Mouse (Mus musculus) 416B (cell line): ENCODE results near the gene Kalrn.

Experiments used
- DNase-seq: peaks from one replicate; pipeline ENCODE4 v3.0.0; 2011; ENCODE audit warnings: low read depth

Kalrn gene

DNA sequence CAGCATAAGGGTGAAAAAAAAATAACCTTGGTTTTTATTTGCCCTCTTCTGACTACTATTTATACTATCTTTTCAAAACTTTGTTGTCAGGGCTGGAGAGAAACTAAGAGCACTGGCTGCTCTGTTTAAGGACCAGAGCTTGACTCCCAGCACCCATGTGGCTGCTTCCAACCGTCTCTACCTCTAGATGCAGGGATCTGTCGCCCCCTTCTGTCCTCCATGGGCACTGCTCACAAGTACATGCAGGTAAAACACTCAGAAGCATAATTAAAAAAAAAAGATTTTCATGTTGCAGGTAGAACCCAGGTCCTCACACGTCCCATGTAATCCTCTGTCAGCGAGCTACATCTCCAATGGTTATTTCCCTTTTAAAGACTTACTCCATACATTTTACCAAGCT, 499.4 kb downstream of the Kalrn start:
- DNase-seq, result no peak

DNA sequence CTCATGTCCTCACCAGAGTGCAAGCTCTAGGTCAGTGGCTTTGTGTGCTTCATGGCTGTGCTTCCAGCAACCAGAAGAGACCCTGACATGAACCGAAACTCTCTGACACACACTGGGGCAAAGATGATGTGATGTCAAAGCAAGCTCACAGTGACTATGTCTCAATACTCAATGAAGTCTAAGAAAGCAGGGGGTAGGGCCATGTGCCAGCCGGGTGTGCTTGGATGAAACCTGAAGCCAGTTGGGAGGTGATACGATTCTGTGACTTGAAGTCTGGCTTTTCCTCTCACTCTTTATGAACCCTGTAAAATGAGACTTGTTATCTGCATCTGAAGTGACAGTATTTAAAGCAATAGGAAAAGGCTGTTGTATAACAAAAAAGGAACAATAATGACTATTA, 501.2 kb downstream of the Kalrn start:
- no peak for DNase-seq

DNA sequence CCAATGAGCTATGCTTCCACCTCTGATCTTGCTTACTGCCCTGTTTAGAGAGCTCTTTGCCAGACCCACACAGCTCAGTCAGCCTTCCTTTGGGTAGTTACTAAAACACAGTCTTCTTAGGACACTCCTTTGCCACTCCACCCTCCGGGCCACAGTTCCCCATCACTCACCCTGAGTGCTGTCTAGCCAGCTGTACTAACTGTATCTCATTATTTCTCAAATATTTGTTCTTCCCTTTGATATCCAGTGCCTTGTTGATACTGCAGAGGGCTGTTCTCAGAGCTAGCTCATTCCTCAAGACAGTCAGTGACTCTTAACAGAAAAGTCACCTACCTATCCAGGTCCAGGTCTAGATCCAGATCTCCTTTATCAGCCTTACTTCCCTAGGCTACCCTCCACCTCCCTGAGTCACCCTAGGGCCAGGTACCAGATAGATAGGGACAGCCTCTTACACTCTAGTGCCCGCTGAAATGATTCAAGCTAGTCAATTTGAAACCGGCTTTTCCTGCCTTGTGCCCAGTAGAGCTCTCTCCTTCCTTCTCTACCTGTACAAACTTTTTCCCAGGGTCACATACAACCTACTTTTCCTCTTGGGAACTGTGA, 502.0 kb downstream of the Kalrn start:
- no peak for DNase-seq

DNA sequence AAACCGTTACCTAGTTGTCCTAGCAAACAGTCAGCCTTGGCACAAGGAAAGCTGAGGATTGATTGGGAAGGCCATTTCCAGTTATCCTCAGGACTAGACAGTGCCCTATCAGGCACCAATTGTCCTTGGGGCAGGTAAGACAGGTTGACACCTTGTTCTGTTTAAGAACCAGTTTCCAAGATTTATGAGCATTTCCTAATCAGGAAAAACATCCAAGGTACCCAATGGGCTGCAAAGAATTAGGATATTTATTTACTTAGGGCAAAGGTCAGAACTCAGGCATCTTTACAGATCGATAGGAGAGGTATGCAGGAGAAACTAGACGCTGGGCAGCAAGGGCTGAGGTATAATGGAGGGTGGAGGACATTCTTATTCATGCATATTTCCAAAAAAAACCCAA, 503.9 kb downstream of the Kalrn start:
- DNase-seq, result no peak

DNA sequence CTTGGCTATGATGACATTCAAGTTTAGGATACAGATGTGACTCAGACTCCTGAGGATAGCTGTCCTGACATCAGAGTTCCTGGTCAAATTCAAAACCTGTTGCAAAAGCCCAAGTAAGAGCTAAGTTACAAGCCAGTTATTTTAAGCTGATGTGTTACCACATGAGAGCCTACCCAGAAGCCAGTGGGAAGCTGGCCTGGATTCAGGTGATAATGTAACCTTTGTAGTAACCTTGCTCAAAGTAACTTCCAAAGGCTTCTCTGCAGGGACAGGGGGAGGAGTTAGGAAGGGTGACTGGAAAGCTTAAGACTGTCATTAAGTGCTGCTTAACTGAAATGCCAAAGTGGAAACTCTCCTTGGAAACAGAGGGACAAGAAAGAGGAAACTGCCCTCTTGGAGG, 506.4 kb downstream of the Kalrn start:
- DNase-seq, result no peak

DNA sequence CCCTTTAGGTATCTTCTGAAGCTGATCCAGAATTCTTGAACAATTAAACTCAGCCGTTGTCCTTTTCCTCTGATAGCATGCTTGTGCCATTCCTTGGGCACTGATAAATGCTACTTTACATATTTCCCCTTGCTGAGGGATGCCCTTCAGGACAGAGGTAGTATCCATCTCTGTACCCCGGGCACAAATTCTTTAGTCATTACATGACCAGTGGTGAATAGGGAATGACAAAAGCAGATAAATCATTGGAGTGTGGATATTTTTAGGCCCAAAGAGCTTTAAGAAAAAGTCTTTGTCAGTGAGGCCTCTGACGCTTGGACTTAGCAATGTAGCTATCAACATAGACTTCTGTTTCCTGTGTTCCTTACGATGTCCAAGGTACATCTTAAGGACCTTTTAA, 507.0 kb downstream of the Kalrn start:
- DNase-seq, result no peak

DNA sequence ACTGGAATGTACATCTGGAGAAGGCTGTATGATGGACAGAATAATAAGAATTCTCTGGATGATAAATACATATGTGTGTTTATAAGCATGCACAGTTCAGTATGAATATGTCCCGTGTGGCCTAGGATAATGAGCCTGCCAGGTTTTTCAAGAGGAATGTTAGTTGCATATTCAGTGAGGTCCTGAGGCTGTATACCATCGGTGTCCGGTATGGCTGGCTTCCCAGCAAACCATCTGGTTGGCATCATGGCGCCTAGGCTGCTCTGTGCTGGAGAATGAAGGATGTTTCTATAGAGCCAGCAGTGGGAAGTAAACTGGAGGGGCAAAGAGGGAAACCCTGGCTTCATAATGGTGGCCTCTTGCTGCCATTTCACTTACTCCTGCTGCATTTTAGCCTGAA, 510.0 kb downstream of the Kalrn start:
- no peak for DNase-seq

DNA sequence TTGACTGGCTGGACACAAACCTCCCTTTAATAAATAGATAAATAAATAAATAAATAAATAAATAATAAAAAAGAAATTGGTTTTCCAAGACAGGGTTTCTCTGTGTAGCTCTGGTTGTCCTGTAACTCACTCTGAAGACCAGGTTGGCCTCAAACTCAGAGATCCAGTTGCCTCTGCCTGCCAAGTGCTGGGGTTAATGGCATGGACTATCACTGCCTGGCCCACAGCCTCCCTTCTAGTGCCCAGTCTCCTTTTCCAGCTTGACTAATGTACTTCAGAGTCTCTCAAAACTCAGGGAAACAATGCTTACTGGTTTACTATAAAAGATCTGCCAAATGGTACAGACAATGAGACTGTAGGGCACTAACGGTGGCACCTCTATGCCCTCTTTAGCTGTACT, 511.7 kb downstream of the Kalrn start:
- DNase-seq, result no peak

DNA sequence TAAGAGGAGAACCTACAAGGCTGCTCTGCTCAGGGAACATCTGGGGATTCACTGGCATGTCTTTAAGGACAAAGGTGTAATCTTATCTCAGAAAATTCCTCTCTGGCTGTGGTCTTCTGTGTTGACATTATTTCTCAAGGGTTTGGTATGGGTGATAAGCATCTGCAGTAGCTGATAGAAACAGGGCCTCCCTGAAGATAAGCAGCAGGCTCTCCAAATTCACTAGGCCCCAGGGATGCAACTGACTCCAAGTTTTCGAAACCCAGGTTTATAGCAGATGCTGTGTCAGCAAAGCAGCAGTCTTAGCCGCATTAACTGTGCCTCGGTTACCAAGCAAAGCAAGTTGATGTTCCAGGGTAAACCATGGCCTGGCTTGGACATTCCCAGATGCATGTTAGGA, 514.7 kb downstream of the Kalrn start:
- no peak for DNase-seq

DNA sequence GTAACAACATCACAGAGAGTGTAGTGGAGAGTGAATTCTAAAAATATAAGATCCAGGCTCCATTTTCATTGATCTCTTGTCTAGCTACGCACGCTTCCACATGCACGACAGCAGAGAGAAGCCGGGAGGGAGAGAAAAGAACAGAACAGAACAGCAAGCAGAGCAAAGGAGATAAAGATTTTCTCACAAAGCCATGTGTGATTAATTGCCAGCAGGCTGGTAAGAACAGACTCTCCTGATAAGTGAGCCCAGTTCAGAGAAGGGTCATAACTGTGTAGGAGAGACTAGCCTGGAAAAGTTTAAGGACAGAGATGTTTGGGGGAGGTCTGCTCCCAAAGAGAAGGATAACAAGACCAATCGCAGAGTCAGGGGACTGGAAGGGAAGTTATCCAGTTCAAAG, 515.9 kb downstream of the Kalrn start:
- no peak for DNase-seq

DNA sequence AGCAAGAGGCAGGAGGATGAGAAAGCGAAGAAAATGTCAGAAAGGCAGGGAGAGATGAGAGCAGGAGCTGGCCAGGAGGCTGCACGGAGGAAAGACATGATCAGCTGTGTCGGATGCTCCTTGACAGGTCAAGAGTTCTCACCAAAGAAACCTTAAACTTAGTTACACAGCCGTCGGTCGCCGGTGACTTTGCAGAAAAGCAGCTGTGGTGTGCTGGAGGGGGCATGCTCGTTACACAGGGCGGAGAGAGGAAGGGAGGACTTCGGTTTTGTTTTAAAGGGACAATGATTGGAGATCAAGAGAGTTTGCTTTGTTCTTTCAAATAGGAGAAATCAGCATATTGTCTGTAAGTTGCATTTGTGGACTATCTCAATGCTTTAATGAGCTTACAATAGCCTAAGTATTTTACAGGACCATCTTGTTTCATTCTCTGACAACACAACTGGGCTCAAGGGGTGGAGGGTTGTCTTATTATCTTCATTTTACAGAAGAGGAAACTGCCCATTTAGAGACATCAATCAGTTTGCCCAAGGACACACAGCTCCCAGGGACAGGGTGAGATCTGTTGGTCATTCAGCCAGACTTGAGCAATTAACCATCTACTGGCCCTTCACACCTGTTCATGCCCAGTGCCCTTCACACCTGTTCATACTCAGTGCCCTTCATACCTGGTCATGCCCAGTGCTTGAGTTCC, 516.8 kb downstream of the Kalrn start:
- no peak for DNase-seq

DNA sequence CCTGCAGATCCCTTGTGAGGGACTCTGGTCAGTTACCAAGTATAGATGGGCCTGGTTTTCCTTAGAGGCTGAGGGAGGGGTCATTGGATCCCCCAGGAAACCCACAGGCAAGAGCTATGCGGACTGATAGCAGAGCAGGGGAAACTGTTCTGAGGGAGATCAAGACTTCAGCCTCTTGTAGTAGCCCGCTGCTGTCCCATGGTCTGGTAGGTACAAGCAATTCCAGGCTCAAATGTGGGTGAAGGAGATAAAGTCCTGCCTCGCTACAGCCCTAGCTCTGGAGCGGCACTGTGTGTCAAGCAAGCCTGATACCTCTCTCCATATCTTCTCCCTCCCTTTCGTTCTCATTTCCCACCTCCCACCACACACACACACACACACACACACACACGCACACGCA, 523.2 kb downstream of the Kalrn start:
- no peak for DNase-seq

DNA sequence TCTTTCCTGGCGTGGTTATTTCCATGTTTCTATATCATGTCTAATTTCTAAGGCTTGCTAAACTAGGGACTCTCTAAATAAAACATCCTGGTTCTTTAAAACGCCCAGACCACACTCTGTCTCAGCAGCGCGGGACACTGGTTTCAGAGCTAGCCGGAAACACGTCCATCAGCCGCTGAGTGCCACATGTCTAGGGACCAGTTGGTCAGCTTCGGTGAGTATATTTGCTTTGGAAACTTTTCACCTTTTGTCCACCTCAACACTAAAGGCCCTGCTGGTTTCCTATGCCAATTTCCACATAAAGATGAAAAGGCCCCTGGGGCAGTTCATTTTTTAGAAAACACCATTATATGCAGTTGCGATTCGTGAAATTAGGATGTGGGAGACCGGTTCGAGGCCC, 524.0 kb downstream of the Kalrn start:
- no peak for DNase-seq

DNA sequence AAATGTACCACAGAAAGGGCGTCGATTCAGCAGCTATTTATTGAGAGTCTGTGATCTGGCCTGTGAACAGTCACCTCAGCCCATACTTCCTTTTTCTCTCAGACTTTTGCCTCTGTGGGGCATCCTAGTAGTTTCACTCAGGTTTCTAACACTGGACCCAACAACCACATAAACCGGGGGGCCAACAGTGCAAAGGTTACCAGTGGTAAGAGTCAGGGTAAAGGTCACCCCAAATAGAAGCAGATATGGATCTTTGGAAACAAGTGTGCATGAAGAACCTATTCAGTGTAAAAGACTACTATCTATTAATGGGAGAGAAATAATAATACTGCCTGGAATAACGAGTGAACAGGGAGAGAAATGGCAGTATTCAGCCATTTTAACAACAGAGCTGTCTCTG, 525.1 kb downstream of the Kalrn start:
- DNase-seq, result no peak

DNA sequence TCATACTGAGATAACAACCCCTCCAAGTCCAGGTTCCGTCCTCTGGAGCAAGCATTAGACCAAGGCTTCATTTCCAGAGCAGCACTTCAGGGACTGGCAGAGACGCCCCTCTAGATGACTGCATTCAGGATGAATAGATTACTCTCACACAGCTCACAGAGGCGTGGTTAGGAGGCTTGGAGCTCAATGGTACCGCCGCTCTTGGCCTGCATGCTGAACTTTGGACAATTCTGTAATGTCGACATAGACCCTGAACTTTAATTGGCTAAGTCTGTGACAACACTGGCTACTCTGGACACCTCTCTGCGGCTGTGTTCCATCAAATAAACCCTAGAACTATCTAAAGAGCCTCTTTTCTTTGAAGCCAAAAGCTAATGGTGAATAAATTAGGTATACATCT, 525.8 kb downstream of the Kalrn start:
- DNase-seq, result no peak

DNA sequence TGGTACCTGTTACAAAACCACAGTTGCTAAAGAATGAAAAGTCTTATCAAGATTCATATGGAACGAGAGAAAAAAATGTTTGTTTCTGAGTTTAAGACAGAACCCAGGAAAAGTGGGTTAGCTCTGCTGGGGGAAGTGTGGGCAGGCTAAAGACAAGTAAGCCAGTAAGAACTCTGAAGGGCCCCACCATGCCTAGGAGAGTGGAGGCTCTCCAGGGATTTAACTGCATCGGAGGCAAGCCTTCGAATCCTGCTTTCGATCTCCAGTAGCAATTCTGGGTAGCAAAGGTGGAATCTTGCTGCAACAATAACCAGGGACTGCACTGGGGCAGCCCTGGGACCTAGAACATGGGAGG, 526.3 kb downstream of the Kalrn start:
- no peak for DNase-seq

DNA sequence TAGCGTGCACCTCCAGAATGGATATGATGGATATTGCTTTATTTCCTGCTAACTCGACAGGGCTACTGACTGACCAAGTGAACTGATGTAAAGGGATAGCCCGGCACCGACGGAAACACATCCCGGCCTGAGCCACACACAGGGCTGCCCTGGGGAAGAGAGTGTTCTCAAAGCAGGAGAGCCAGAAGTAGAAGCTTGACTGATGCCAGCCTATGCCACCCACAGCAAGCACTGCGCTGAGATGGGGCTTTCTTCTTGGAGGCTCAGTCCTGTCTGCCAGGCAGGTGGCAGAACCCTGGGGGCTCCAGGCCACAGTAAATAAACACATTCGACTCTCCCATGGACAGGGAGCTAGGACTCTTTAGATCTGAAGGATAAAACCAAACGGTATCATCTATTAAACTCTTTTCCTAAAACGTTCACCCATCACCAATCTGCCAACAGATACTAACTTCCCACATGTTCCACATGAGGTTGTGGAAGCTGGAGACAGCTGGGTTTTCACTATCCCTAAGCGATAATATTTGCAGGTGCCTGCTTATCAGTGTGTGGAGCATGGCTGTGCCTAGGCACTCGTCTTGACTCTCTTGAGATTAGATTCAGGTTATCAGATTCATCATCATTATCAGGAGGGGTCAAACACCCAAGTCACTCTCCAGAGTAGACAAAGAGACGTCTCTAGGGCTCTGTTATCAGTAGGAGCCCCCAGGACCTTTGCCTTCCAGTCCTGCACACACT, 526.9 kb downstream of the Kalrn start:
- DNase-seq, result no peak

DNA sequence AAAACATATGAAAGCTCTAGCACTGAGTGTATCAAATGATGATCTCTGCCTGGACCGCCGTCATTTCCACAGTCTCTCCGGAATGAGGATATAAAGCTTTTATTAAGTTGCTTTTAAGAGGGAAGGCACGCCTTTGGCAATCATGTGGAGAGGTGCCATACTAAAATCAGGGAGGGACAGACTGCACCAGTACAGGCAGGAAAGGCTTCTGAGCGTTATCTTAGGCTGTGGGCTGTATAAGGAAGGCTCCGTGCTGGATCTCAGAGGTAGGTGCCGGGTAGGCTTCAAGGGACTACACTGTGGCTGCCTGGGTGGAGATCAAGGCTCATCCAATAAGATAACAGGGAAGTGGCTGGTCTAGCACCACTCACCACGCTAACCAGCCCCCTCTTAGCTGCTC, 528.8 kb downstream of the Kalrn start:
- DNase-seq, result no peak

DNA sequence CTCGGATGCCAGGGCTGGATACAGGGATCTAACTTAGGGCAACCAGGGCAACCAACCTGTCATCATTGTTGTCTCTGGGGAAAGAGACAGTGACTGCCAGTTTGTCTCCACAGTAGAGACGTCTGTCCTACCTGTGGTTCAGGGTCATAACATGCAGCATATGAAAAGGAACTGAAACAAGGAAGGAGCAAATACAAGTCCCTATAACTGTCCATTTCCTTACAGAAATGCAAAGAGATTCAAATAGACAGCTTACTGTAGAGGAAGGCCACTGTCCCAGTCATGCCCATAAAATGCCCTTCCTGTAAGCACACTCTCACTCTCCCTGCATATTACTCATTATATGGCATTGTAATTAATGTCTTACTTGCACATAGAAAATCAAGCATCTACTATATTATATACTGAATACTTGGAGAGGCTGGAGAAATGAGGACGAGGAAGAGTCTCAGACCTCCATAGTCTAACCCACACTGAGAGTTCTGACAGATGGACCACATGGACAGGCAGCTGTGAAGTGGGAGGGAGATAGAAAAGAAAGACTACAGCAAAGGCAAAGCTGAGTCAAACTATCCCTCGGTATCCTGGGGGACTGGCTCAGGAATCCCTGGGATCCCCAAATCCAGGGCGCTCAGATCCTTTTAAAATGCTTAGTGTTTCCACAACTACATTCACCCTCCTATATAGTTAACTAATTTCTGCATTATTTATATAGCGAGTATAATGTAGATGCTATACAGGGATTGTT, 530.1 kb downstream of the Kalrn start:
- DNase-seq, result no peak

DNA sequence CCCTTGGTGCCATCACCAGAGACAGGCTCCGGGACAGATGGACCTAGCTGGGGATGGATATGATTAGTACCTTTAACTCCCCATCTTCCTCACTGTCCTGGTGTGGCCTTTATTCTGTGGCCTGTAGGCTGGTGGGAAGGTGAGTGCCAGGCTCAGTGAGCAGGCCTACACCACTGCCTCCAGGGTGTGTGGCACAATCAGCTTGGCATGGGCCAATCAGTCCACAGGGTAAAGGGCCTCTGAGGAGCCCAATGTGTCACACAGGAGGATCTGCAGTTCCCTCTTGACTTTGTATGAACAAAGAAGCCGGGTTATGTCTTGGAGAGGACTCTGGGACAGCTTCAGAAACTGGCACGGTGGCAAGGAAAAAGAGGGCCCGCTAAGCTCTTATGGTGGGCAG, 530.7 kb downstream of the Kalrn start:
- no peak for DNase-seq

DNA sequence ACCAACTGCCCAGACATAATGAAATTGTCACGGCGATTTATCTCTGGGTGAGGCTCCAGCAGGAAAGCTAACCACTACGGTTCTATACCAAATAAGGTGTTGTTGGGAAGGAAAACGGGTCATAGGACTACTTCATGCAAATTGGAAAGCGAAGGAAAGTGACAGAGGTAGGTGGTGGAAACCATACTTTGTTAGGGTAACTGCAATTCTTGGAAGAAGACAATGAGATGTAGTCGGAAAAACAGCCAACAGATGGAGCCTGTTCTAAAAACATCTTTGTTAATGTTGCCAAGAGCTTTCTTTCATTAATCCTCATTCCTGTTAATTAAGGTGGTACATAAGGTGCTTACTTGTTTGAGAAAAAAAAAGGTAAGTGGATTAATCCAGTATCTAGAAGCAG, 533.1 kb downstream of the Kalrn start:
- no peak for DNase-seq

DNA sequence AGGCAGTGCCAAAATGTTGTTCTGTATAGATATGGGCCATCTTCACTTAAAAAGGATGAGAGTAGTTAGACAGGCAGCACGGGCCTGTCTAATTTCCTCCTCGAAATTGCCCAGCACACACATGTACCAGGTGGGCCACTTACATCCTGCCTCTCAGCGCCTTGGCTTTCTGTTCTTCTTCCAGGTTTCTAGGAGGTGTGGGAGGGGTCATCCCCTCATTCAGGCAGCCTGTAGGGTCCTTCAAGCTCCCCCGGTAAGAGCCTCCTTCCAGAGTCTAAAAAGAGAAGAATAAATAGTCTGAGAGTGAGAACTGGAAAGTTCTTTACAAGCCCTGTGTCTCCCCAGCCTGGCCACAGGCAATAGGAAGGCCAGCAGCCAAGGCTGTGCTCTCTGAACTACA, 533.6 kb downstream of the Kalrn start:
- no peak for DNase-seq
